In the genomic region with DNA sequence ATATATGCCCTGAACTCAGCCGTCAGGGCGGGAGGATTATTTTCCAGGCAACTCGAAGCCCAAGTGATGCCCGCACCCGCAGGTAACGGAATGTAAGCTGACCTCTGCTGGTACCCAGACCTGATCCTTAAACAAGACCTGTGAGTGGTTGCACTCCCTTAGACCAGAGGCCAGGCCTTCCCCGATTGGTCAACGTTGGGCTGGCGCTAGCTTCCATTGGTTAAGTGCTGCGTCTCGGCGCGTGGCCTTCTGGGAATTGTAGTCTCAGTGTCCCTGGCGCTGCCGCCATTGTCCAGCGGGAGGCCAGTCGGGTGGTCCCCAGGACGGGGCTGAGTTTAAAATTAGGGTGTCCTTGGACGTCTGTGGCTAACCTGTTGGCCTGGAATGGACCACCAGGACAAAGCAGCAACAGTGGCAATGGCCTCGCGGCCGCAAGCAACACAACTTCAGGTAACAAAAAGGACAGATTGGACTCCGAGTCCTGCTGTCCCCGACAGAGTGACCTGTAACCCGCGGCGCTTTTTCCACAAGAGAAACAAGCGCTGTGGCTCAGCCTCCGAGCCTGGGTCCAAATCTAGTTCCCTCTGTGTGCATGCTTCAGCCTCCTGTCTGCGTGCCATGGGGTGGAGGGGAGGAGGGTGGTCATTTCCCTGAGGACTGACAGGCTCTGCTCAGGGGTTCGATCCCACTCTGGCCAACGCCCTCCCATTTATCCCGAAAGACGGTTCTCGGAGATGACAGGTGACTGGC, we compare ENCODE assay signal across 8 mouse cellular contexts. TPM values are rescaled to one million over a fixed set of nuclear protein-coding genes. Genes with fewer than 3 reads are reported as not detected.
DNase-seq lines count a peak whose midpoint lies in the region; ATAC-seq lines count a peak whose summit lies in the region.

Zfp128 (plus strand) TSS at position 267 of the 750 bp plus-strand sequence.

- peaks cover 19% of the 10 kb centered on the region for H3K4me1 ChIP-seq in hindbrain, embryonic 15.5 days (replicated peaks)

- H3K9me3 ChIP-seq in hindbrain, embryonic 15.5 days = no peaks in the 10 kb centered on the region

- no peaks in the 10 kb centered on the region for H3K27me3 ChIP-seq in hindbrain, embryonic 15.5 days

- peak within 1 kb of the TSS; percentile 73 for H3K27ac ChIP-seq in hindbrain, embryonic 15.5 days (replicated peaks)

- H3K36me3 ChIP-seq in hindbrain, embryonic 15.5 days = peaks cover 14% of the 10 kb centered on the region

- peak within 1 kb of the TSS; percentile 90 for H3K4me2 ChIP-seq in hindbrain, embryonic 15.5 days

- DNase-seq in T-cell, adult 2 months (ENCODE audit: low spot score) = peak; percentile 83
- peak; percentile 95 to 96 for DNase-seq in cerebellum, postnatal 36 days
- peak; percentile 97 to 98 for DNase-seq in frontal cortex, postnatal 36 days (ENCODE audit: low spot score in 2 of 2)
- DNase-seq in left cerebral cortex, adult 11 months (ENCODE audit: low spot score) = peak; percentile 92
- DNase-seq in lung, postnatal 4 days = peak; percentile 95
- DNase-seq in retina, postnatal 7 days (ENCODE audit: low read depth, low spot score) = peak; percentile 88
- peak; percentile 78 for DNase-seq in urinary bladder, adult 2 months (ENCODE audit: low spot score)

- peak within 1 kb of the TSS; percentile 85 for H3K4me3 ChIP-seq in hindbrain, embryonic 15.5 days

- peak; percentile 98 for ATAC-seq in hindbrain, embryonic 15.5 days (ENCODE audit: low FRiP score, low read depth)

- peak within 1 kb of the TSS; percentile 80 for H3K9ac ChIP-seq in hindbrain, embryonic 15.5 days

- WGBS in hindbrain, embryonic 15.5 days = under 1% methylated on average over 35 of the region's 35 CpGs

RNA-seq across cellular contexts. Expression of gene Zfp128, which starts in this region (rescaled TPM):
- 7.5 TPM in 2 replicates for polyA plus RNA-seq in hindbrain, embryonic 15.5 days (2015; fragmentation: Nextera tagmentation; extraction: Ambion mirVana)
- polyA plus RNA-seq in urinary bladder, adult 2 months (2012; rRNA removed) = 2.5 TPM in 2 replicates

Comparison
In these comparisons a context has a peak if more than half of its experiments do, and no peak if none do; other contexts are left out.
1. Peak in every context shown above with its lines: DNase-seq, ATAC-seq, H3K4me3 ChIP-seq and H3K27ac ChIP-seq.